ENCODE assay signal across 8 mouse cellular contexts in the genomic region with DNA sequence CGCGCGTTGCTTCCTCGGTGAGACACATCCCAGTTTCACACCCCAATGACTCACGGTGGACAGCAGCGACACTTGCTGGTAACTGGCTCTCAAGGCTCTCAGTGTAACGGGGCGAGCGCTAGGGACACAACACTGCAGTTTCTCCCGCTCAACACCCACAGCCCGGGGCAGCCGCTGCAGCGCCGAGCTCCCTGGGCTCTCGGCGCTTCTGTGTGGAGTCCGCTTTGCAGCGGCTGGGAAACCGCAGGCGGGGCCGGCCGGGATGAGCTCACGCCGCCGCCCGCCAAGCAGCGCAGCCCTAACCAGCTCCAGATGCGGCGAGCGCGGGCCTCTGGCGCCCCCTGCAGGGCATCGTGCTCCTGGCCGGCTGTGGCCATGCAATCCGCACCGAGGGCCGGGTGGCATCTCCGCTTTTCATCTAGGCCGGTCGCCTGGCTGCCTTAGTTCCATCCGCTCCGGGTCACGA. TPM values are rescaled to one million over a fixed set of nuclear protein-coding genes. Genes with fewer than 3 reads are reported as not detected.
DNase-seq lines count a peak whose midpoint lies in the region; ATAC-seq and TF ChIP-seq lines count a peak whose summit lies in the region.

No protein-coding gene starts in this region.

- no peak for TF ChIP-seq POLR2A in limb, embryonic 14.5 days (IDR thresholded peaks at IDR 0.05; ENCODE audit: borderline replicate concordance, extremely low read depth, insufficient read depth, insufficient read length)

- WGBS in embryonic facial prominence, embryonic 14.5 days = under 1% methylated on average over 35 of the region's 43 CpGs
- WGBS in limb, embryonic 14.5 days = under 1% methylated on average over 30 of the region's 43 CpGs
- under 1% methylated on average over 43 of the region's 43 CpGs for WGBS in midbrain, postnatal 0 days

- H3K9ac ChIP-seq in embryonic facial prominence, embryonic 14.5 days (ENCODE audit: low read depth, low read length) = peak overlapping the region; percentile 76
- H3K9ac ChIP-seq in limb, embryonic 14.5 days (ENCODE audit: low read depth, low read length, severe bottlenecking) = peak overlapping the region; percentile 65
- peak overlapping the region; percentile 76 for H3K9ac ChIP-seq in midbrain, postnatal 0 days (replicated peaks; ENCODE audit: low read length, poor library complexity, severe bottlenecking)

- H3K4me3 ChIP-seq in embryonic facial prominence, embryonic 14.5 days (ENCODE audit: low read depth, low read length) = peak overlapping the region; percentile 48
- peak overlapping the region; percentile 46 for H3K4me3 ChIP-seq in limb, embryonic 14.5 days (replicated peaks; ENCODE audit: low read length)
- peak overlapping the region; percentile 50 for H3K4me3 ChIP-seq in midbrain, postnatal 0 days (ENCODE audit: low read depth, low read length)

- peak; percentile 96 for ATAC-seq in embryonic facial prominence, embryonic 14.5 days (ENCODE audit: low read depth)
- ATAC-seq in limb, embryonic 14.5 days (ENCODE audit: low FRiP score, low read depth) = peak; percentile 94
- ATAC-seq in midbrain, postnatal 0 days (ENCODE audit: low FRiP score) = peak; percentile 93

- no peaks in the 10 kb centered on the region for H3K9me3 ChIP-seq in embryonic facial prominence, embryonic 14.5 days (ENCODE audit: control insufficient read depth, low read length)
- H3K9me3 ChIP-seq in limb, embryonic 14.5 days (ENCODE audit: control insufficient read depth, low read length) = no peaks in the 10 kb centered on the region
- no peaks in the 10 kb centered on the region for H3K9me3 ChIP-seq in midbrain, postnatal 0 days (ENCODE audit: low read length)

- peak overlapping the region; percentile 79 for H3K4me2 ChIP-seq in embryonic facial prominence, embryonic 14.5 days (ENCODE audit: low read depth, low read length)
- peak overlapping the region; percentile 85 for H3K4me2 ChIP-seq in limb, embryonic 14.5 days (replicated peaks; ENCODE audit: low read depth, low read length, severe bottlenecking)
- H3K4me2 ChIP-seq in midbrain, postnatal 0 days (ENCODE audit: low read depth, low read length, poor library complexity, severe bottlenecking) = peak overlapping the region; percentile 71

- H3K27ac ChIP-seq in embryonic facial prominence, embryonic 14.5 days (replicated peaks; ENCODE audit: low read depth, low read length) = peak overlapping the region; percentile 78
- peak overlapping the region; percentile 78 for H3K27ac ChIP-seq in limb, embryonic 14.5 days (replicated peaks; ENCODE audit: low read depth, low read length)
- H3K27ac ChIP-seq in midbrain, postnatal 0 days (ENCODE audit: low read depth, low read length) = peak overlapping the region; percentile 80

- peak; percentile 84 for TF ChIP-seq CTCF in midbrain, postnatal 0 days (IDR thresholded peaks at IDR 0.05)

- peaks cover 20% of the 10 kb centered on the region for H3K4me1 ChIP-seq in embryonic facial prominence, embryonic 14.5 days (ENCODE audit: control insufficient read depth, insufficient read depth, low read length)
- peaks cover 22% of the 10 kb centered on the region for H3K4me1 ChIP-seq in limb, embryonic 14.5 days (ENCODE audit: control insufficient read depth, insufficient read depth, low read length)
- H3K4me1 ChIP-seq in midbrain, postnatal 0 days (ENCODE audit: insufficient read depth, low read length) = 0 out of 2 replicates have a peak, but pooled peaks cover 2% of the 10 kb centered on the region

- no peaks in the 10 kb centered on the region for H3K27me3 ChIP-seq in embryonic facial prominence, embryonic 14.5 days (replicated peaks; ENCODE audit: control insufficient read depth, insufficient read depth, low read length)
- H3K27me3 ChIP-seq in limb, embryonic 14.5 days (ENCODE audit: control insufficient read depth, insufficient read depth, low read length) = no peaks in the 10 kb centered on the region
- H3K27me3 ChIP-seq in midbrain, postnatal 0 days (ENCODE audit: insufficient read depth, low read length) = no peaks in the 10 kb centered on the region

- no peaks in the 10 kb centered on the region for H3K36me3 ChIP-seq in embryonic facial prominence, embryonic 14.5 days (ENCODE audit: control insufficient read depth, insufficient read depth, low read length)
- no peaks in the 10 kb centered on the region for H3K36me3 ChIP-seq in limb, embryonic 14.5 days (ENCODE audit: control insufficient read depth, insufficient read depth, low read length)
- no peaks in the 10 kb centered on the region for H3K36me3 ChIP-seq in midbrain, postnatal 0 days (ENCODE audit: insufficient read depth, low read length)

- peak; percentile 87 for DNase-seq in 3T3-L1 (ENCODE audit: low read depth, low spot score)
- peak; percentile 89 to 95 for DNase-seq in adrenal gland, postnatal 4 days (ENCODE audit: low spot score in 2 of 2)
- DNase-seq in embryonic facial prominence, embryonic 14.5 days (ENCODE audit: low spot score) = peak; percentile 95
- DNase-seq in heart, adult 8-10 months (ENCODE audit: low spot score) = peak; percentile 92
- DNase-seq in kidney, adult 9 months = peak; percentile 94
- DNase-seq in limb, embryonic 14.5 days (ENCODE audit: low spot score) = peak; percentile 91
- DNase-seq in midbrain, postnatal 0 days (ENCODE audit: low spot score) = peak; percentile 93
- DNase-seq in spleen, postnatal 14 days (ENCODE audit: low spot score in 2 of 2) = peak; percentile 79 to 88

RNA-seq across cellular contexts. Expression of a gene that starts 16.7 kb away (rescaled TPM):
- total RNA-seq in adrenal gland, postnatal 4 days (2021) = not detected
- not detected in 2 replicates for polyA plus RNA-seq in embryonic facial prominence, embryonic 14.5 days (2014; fragmentation: Nextera tagmentation; extraction: Ambion mirVana)
- not detected for total RNA-seq in heart, adult 8-10 months (2022)
- polyA plus RNA-seq in limb, embryonic 14.5 days (2012; rRNA removed) = 0.04 TPM in 1 of 2 replicates, not detected in the other
- not detected in 2 replicates for polyA plus RNA-seq in limb, embryonic 14.5 days (2014; fragmentation: Nextera tagmentation; extraction: Ambion mirVana)
- not detected in 2 replicates for total RNA-seq in midbrain, postnatal 0 days (2014; rRNA removed)
- polyA plus RNA-seq in midbrain, postnatal 0 days (2015; fragmentation: Nextera tagmentation; extraction: Ambion mirVana) = not detected in 2 replicates

RNA-seq across cellular contexts. Expression of a gene that starts 32.5 kb away (rescaled TPM):
- not detected for total RNA-seq in adrenal gland, postnatal 4 days (2021)
- polyA plus RNA-seq in embryonic facial prominence, embryonic 14.5 days (2014; fragmentation: Nextera tagmentation; extraction: Ambion mirVana) = not detected in 2 replicates
- not detected for total RNA-seq in heart, adult 8-10 months (2022)
- polyA plus RNA-seq in limb, embryonic 14.5 days (2012; rRNA removed) = not detected in 2 replicates
- not detected in 2 replicates for polyA plus RNA-seq in limb, embryonic 14.5 days (2014; fragmentation: Nextera tagmentation; extraction: Ambion mirVana)
- total RNA-seq in midbrain, postnatal 0 days (2014; rRNA removed) = not detected in 2 replicates
- not detected in 2 replicates for polyA plus RNA-seq in midbrain, postnatal 0 days (2015; fragmentation: Nextera tagmentation; extraction: Ambion mirVana)

RNA-seq across cellular contexts. Expression of a gene that starts 34.3 kb away (rescaled TPM):
- total RNA-seq in adrenal gland, postnatal 4 days (2021) = 10 to 100 TPM; 18.0 to 37.9 TPM
- polyA plus RNA-seq in embryonic facial prominence, embryonic 14.5 days (2014; fragmentation: Nextera tagmentation; extraction: Ambion mirVana) = 97.5 and 98.0 TPM in 2 replicates
- total RNA-seq in heart, adult 8-10 months (2022) = 1 to 10 TPM; 4.4 to 7.0 (median 5.1) TPM
- polyA plus RNA-seq in limb, embryonic 14.5 days (2012; rRNA removed) = 149 and 203 TPM in 2 replicates
- 96.9 and 99.1 TPM in 2 replicates for polyA plus RNA-seq in limb, embryonic 14.5 days (2014; fragmentation: Nextera tagmentation; extraction: Ambion mirVana)
- total RNA-seq in midbrain, postnatal 0 days (2014; rRNA removed) = 14.6 and 20.8 TPM in 2 replicates
- polyA plus RNA-seq in midbrain, postnatal 0 days (2015; fragmentation: Nextera tagmentation; extraction: Ambion mirVana) = 7.9 and 8.3 TPM in 2 replicates

RNA-seq across cellular contexts. Expression of a gene that starts 39.6 kb away (rescaled TPM):
- 1 to 10 TPM; 2.9 to 9.8 TPM for total RNA-seq in adrenal gland, postnatal 4 days (2021)
- polyA plus RNA-seq in embryonic facial prominence, embryonic 14.5 days (2014; fragmentation: Nextera tagmentation; extraction: Ambion mirVana) = 39.1 and 53.6 TPM in 2 replicates
- over 10,000 TPM; 10,766 to 11,632 (median 11,251) TPM for total RNA-seq in heart, adult 8-10 months (2022)
- polyA plus RNA-seq in limb, embryonic 14.5 days (2012; rRNA removed) = 18.9 and 26.1 TPM in 2 replicates
- 16.4 and 28.1 TPM in 2 replicates for polyA plus RNA-seq in limb, embryonic 14.5 days (2014; fragmentation: Nextera tagmentation; extraction: Ambion mirVana)
- 0.66 TPM in 1 of 2 replicates, not detected in the other for total RNA-seq in midbrain, postnatal 0 days (2014; rRNA removed)
- 0.29 TPM in 1 of 2 replicates, not detected in the other for polyA plus RNA-seq in midbrain, postnatal 0 days (2015; fragmentation: Nextera tagmentation; extraction: Ambion mirVana)

RNA-seq across cellular contexts. Expression of a gene that starts 45.2 kb away (rescaled TPM):
- total RNA-seq in adrenal gland, postnatal 4 days (2021) = not detected
- polyA plus RNA-seq in embryonic facial prominence, embryonic 14.5 days (2014; fragmentation: Nextera tagmentation; extraction: Ambion mirVana) = not detected in 2 replicates
- not detected for total RNA-seq in heart, adult 8-10 months (2022)
- not detected in 2 replicates for polyA plus RNA-seq in limb, embryonic 14.5 days (2012; rRNA removed)
- not detected in 2 replicates for polyA plus RNA-seq in limb, embryonic 14.5 days (2014; fragmentation: Nextera tagmentation; extraction: Ambion mirVana)
- not detected in 2 replicates for total RNA-seq in midbrain, postnatal 0 days (2014; rRNA removed)
- 0.11 and 0.31 TPM in 2 replicates for polyA plus RNA-seq in midbrain, postnatal 0 days (2015; fragmentation: Nextera tagmentation; extraction: Ambion mirVana)

Comparison
In these comparisons a context has a peak if more than half of its experiments do, and no peak if none do; other contexts are left out.
1. Peak in every context shown above with its lines: DNase-seq, ATAC-seq, H3K4me3 ChIP-seq and H3K27ac ChIP-seq.